Mouse (Mus musculus) lung, embryonic 14.5 days (tissue): ENCODE results near the gene Evpl. TPM values are rescaled to one million over a fixed set of nuclear protein-coding genes. Genes with fewer than 3 reads are reported as not detected.
A peak's percentile ranks its signal among the peaks of the same experiment; 100 is the strongest.

ENCODE experiments used
- ATAC-seq: fragments of 200-750 bp; cut with Nextera tagmentation; 2 replicates; pipeline ENCODE4 v1.8.0; 2017; ENCODE audit warnings: mild to moderate bottlenecking, moderate TSS enrichment, moderate library complexity; ENCODE audit not compliant: insufficient read depth
- DNase-seq: peaks from one replicate; pipeline ENCODE4 v3.0.0-alpha.2; 2015
- H3K27ac ChIP-seq: fragments of 300-500 bp; sonication (generic); 2 replicates; pipeline ENCODE4 v1.5.1; 2014; ENCODE audit warnings: low read depth, mild to moderate bottlenecking, moderate library complexity
- H3K27me3 ChIP-seq: fragments of 300-500 bp; sonication (generic); 2 replicates; pipeline ENCODE4 v1.6.1; 2014; ENCODE audit warnings: low read length, control low read depth; ENCODE audit not compliant: insufficient read depth
- H3K36me3 ChIP-seq: fragments of 300-500 bp; sonication (generic); 2 replicates; pipeline ENCODE4 v1.6.1; 2014; ENCODE audit warnings: control low read depth; ENCODE audit not compliant: insufficient read depth
- H3K4me1 ChIP-seq: fragments of 300-500 bp; sonication (generic); 2 replicates; pipeline ENCODE4 v1.6.1; 2014; ENCODE audit warnings: antibody characterized with exemption, control low read depth; ENCODE audit not compliant: insufficient read depth
- H3K4me2 ChIP-seq: fragments of 300-500 bp; sonication (generic); 2 replicates; pipeline ENCODE4 v1.6.1; 2014; ENCODE audit warnings: mild to moderate bottlenecking
- H3K4me3 ChIP-seq: fragments of 300-500 bp; sonication (generic); 2 replicates; pipeline ENCODE4 v1.5.1; 2014; ENCODE audit warnings: low read depth, low read length
- H3K9ac ChIP-seq: fragments of 300-500 bp; sonication (generic); 2 replicates; pipeline ENCODE4 v1.6.1; 2014
- H3K9me3 ChIP-seq: fragments of 300-500 bp; sonication (generic); 2 replicates; pipeline ENCODE4 v1.6.1; 2016; ENCODE audit warnings: low read depth, low read length, control low read depth
- CTCF ChIP-seq: IDR thresholded peaks from 2 replicates; pipeline ENCODE4 v1.5.1; 2016; ENCODE audit warnings: antibody characterized with exemption, low read depth
- WGBS: fragments of 180-500 bp; shearing (Covaris S2); extraction: QIAGEN DNeasy Blood & Tissue Kit; methylation state at CpG from one replicate; pipeline ENCODE4 v1.1.7; 2014; 5-methylcytosine and 5-hydroxymethylcytosine counted together
- polyA plus RNA-seq: library from polyadenylated mRNA; unstranded; fragments of >200 nt; fragmentation: Nextera tagmentation; extraction: Ambion mirVana; gene quantifications from 2 replicates; pipeline ENCODE4 v1.2.1, GENCODE M21; 2014

Evpl gene
- polyA plus RNA-seq, 1 experiment from 2014 or later = 4.4 TPM

- DNase-seq = peak; percentile 56
- peak overlapping the region; percentile 70 for H3K4me2 ChIP-seq
These were observed 15.7 kb downstream of the Evpl start for GRCm38 (mm10) chr11:116221931-116222739.

GRCm38 (mm10) chr11:116219885-116220284 lies 18.0 kb downstream of the Evpl start:
- ATAC-seq = 0 out of 2 replicates have a peak, but pooled peaks have one; percentile 18
- TF ChIP-seq CTCF = peak; percentile 80
- 20% methylated on average over 4 of the region's 4 CpGs for WGBS
- Histone ChIP-seq H3K27me3 (peaks cover 32% of the 10 kb centered on the region), H3K4me2 (no peak overlapping the region), H3K4me1 (peaks cover 11% of the 10 kb centered on the region), H3K27ac (peak overlapping the region; percentile 89), H3K4me3 (no peak overlapping the region), H3K9me3 (peaks cover 4% of the 10 kb centered on the region; the same call in 1 of the 2 replicates), H3K9ac (no peak overlapping the region), H3K36me3 (0 out of 2 replicates have a peak, but pooled peaks cover 4% of the 10 kb centered on the region)
- DNase-seq = peak; percentile 85

More at GRCm38 (mm10) chr11:116221931-116222739, 15.7 kb downstream of the Evpl start:
- WGBS = 15% methylated on average over 53 of the region's 53 CpGs
- no peak for ATAC-seq
- H3K36me3 ChIP-seq = 0 out of 2 replicates have a peak, but pooled peaks cover 4% of the 10 kb centered on the region
- TF ChIP-seq CTCF = peak; percentile 7; the same call in 1 of the 2 replicates
- H3K4me1 ChIP-seq = peaks cover 11% of the 10 kb centered on the region
- no peak overlapping the region for H3K27ac ChIP-seq
- peak overlapping the region; percentile 35 for H3K4me3 ChIP-seq
- peaks cover 32% of the 10 kb centered on the region for H3K27me3 ChIP-seq
- H3K9ac ChIP-seq = peak overlapping the region; percentile 13; the same call in 1 of the 2 replicates
- H3K9me3 ChIP-seq = peaks cover 4% of the 10 kb centered on the region; the same call in 1 of the 2 replicates

GRCm38 (mm10) chr11:116218737-116219400 lies 19.0 kb downstream of the Evpl start:
- DNase-seq (peak; percentile 96), ATAC-seq (peak; percentile 91)
- Histone ChIP-seq H3K27ac (peak overlapping the region; percentile 89), H3K4me3 (no peak overlapping the region), H3K9ac (no peak overlapping the region), H3K27me3 (peaks cover 28% of the 10 kb centered on the region), H3K4me1 (peaks cover 11% of the 10 kb centered on the region), H3K4me2 (0 out of 2 replicates have a peak overlapping the region, but pooled peaks have one; percentile 25), H3K9me3 (peaks cover 4% of the 10 kb centered on the region; the same call in 1 of the 2 replicates), H3K36me3 (0 out of 2 replicates have a peak, but pooled peaks cover 4% of the 10 kb centered on the region)
- 33% methylated on average over 7 of the region's 7 CpGs for WGBS
- TF ChIP-seq CTCF = no peak

GRCm38 (mm10) chr11:116218263-116218662 lies 19.6 kb downstream of the Evpl start:
- Histone ChIP-seq H3K9ac (no peak overlapping the region), H3K27ac (peak overlapping the region; percentile 87), H3K27me3 (peaks cover 22% of the 10 kb centered on the region), H3K9me3 (peaks cover 4% of the 10 kb centered on the region; the same call in 1 of the 2 replicates), H3K4me2 (0 out of 2 replicates have a peak overlapping the region, but pooled peaks have one; percentile 25), H3K4me1 (peaks cover 11% of the 10 kb centered on the region), H3K4me3 (no peak overlapping the region), H3K36me3 (0 out of 2 replicates have a peak, but pooled peaks cover 4% of the 10 kb centered on the region)
- 60% methylated on average over 2 of the region's 2 CpGs for WGBS
- ATAC-seq = no peak
- TF ChIP-seq CTCF = no peak
- no peak for DNase-seq

- DNase-seq (no peak), ATAC-seq (no peak)
- no peak for TF ChIP-seq CTCF
- Histone ChIP-seq H3K4me1 (peaks cover 11% of the 10 kb centered on the region), H3K27me3 (peaks cover 5% of the 10 kb centered on the region; the same call in 1 of the 2 replicates), H3K9ac (no peak overlapping the region), H3K4me2 (no peak overlapping the region), H3K36me3 (no peaks in the 10 kb centered on the region), H3K4me3 (no peak overlapping the region), H3K27ac (no peak overlapping the region), H3K9me3 (peaks cover 1% of the 10 kb centered on the region; the same call in 1 of the 2 replicates)
- 71% methylated on average over 11 of the region's 11 CpGs for WGBS
These were observed 21.3 kb downstream of the Evpl start for GRCm38 (mm10) chr11:116216549-116216948.

- H3K4me2 ChIP-seq = no peak overlapping the region
- WGBS = 90% methylated on average over 6 of the region's 6 CpGs
- H3K36me3 ChIP-seq = no peaks in the 10 kb centered on the region
- DNase-seq (no peak), ATAC-seq (no peak)
- no peaks in the 10 kb centered on the region for H3K27me3 ChIP-seq
- H3K4me3 ChIP-seq = no peak overlapping the region
- H3K9ac ChIP-seq = no peak overlapping the region
- H3K9me3 ChIP-seq = no peaks in the 10 kb centered on the region
- no peak for TF ChIP-seq CTCF
- H3K27ac ChIP-seq = no peak overlapping the region
- H3K4me1 ChIP-seq = peaks cover 11% of the 10 kb centered on the region
These were observed 21.9 kb downstream of the Evpl start for GRCm38 (mm10) chr11:116215991-116216390.
